Mouse (Mus musculus) spleen, postnatal 36 days (tissue): ENCODE results near the gene Pih1d1.

ENCODE experiments used
- DNase-seq, 2 experiments: peaks; one replicate each; pipeline ENCODE4 v3.0.0; 2022; ENCODE audit warnings: low spot score in 2 of 2, mixed read lengths in 1 of 2

Pih1d1 gene

GRCm38 (mm10) chr7:45126844-45127699, 27.0 kb upstream of the Pih1d1 start:
- no peak for DNase-seq

DNA sequence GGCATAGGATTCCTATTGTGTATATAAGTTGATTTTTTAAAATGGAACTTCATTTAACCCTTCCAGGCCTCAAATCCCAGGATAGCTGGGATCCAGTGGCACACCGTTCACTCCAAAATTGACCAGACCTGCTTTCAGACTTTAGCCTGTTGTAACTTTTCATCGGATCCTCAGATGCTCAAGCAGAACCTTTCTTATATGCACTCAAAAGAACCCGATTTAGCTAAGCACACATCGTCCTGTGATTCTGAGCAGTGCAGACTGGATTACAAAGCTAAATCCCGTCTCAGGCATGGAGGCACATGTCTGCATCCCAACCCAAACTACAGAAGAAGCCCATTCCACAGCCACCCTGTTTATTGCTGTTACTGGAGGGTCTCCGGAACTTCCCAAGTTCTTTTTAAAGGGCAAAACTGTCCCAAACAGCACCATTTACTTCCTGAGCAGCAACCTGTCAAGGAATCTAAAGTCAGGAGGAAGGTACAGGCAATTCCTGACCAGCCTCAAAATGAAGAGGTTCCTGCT, 26.3 kb upstream of the Pih1d1 start:
- no peak for DNase-seq

GRCm38 (mm10) chr7:45128624-45129246, 25.4 kb upstream of the Pih1d1 start, which contains the start of gene Rpl13a:
TSS of gene Rpl13a (minus strand) at chr7:45128761.
- peak; percentile 99 for DNase-seq

- no peak for DNase-seq
These were observed 24.8 kb upstream of the Pih1d1 start for GRCm38 (mm10) chr7:45129318-45129717.

- DNase-seq: no peak
These were observed 24.2 kb upstream of the Pih1d1 start for GRCm38 (mm10) chr7:45129776-45130512.

DNA sequence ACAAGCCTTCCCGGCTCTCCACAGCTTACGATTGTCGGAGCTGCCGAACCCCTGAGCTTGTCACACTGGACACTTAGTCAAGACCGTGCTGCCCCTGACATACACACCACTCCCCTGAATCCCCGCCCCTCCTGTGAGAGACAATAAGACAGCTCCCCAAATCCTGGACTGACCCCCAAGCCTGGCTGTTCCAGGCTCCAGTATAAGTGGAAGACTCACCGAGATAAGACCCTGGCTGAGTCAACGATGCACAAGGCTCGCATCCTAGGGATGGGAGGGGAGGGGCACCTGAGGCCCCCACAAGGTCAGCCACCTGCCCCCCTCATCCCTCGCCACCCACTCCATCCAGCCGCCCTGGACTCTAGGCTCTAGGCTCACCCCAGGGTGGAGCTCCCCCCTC, 22.3 kb upstream of the Pih1d1 start:
- DNase-seq: no peak

DNA sequence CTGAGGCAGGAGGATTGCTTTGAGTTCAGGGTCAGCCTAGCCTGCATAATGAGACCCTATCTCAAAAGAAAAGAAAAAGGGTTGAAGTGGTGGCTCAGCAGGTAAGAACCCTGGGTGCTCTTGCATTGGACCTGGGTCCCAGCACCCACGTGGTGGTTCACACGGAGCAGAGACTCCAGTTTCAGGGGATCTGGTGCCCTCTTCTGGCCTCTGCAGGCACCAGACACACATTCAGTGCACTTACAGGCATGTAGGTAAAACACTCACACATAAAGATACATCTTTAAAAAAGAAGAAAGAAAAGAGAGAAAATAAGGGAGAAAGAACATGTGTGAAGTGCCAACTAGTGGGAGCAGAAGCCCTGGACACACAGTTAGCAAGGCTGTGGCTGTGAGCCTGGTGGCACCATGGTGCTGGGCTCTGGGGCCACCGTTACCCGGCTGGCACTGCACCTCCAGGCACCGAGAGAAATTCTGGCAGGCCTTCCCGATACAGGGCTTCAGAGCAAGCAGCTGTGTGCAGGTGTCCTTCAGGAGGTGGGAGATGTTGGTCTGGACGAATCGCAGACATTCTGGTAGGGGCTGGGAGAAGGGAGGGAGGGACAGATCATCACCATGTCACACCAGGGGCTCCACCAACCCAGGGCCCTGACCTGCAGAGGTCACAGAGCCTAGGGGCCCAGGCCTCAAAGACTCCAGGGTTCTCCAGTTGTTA, 20.5 kb upstream of the Pih1d1 start:
- DNase-seq: no peak

DNA sequence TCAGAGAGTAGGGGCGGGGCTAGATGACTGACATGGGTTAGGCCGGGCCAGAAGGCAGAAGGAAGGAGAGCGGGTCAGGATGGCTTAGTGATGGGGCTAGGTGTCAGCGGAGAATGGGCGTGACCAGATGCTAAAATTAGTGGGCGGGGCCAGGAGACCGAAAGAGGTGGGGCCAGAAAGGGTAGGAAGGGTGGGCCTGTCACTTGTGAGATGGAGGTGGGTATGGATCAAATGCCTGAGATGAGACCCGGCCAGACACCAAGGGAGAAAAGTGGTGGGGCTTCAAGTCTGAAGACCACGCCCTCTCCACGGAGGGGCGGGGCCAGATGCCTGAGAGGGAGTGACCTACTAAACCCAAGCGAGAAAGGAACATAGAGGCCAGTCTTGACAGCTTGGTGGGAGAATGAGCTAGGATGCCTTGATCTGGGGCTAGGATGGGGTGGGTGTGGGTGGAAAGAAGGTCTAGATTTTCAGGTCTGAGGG, 19.5 kb upstream of the Pih1d1 start:
- peak in 1 of 2 experiments; percentile 63 for DNase-seq

- no peak for DNase-seq
These were observed 18.7 kb upstream of the Pih1d1 start for GRCm38 (mm10) chr7:45135370-45135769.

DNA sequence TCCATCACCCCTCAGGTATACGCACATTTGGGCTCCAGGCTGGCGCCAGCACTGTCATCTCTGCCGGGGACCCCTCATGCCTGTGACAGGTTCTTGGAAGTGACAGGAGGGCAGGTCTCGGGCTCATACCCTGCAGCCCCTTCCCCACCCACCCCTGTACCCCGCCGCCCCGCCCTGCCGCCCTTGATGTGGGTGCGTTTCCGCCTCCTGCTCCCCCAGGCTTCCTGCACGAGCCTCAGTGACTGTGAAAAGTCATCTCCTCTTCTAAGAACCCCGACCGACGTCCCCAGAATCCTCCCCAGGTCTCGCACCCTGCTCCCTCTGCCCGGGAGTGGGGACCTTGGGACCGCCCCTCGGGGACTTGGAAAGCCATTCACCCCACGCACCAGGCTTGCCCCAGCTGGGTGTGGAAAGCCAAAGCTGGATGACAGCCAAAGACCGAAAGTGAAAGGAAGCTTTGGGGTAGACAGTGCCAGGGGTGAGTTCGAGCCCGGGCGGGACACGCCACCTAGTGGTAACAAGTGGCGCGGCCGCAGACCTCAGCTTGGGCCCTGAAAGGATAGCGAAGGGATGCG, 18.0 kb upstream of the Pih1d1 start, which contains the start of the genes Gm45713 and Flt3l:
Gene Gm45713, minus strand, starts transcription at position 239 of the 575 bp plus-strand sequence.
Gene Flt3l, minus strand, starts transcription at position 440 of the 575 bp plus-strand sequence.
- DNase-seq: peak; percentile 87 to 90

- DNase-seq: no peak
These were observed 16.7 kb upstream of the Pih1d1 start for GRCm38 (mm10) chr7:45137171-45138006.

DNA sequence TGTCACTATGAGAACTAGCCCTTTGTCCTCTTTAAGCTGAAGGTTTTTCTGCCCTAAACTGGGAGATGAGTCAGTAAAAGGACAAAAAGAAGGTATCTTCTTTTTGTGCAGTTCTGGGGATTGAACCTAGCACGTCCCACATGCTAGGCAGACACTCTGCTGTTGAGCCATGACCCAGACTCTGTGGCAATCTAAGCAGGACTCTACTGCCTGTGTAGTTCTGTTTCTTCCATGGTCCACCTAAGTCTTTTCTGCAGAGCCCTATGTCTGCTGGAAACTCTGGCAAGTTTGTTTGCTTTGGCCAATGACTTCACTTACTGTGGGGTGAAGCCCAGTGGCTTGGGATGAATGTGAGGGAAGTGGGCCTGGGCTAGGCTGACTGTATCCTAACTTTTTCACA, 15.7 kb upstream of the Pih1d1 start:
- no peak for DNase-seq

- DNase-seq: no peak
These were observed 14.0 kb upstream of the Pih1d1 start for GRCm38 (mm10) chr7:45139904-45140723.

- DNase-seq: no peak
These were observed 12.8 kb upstream of the Pih1d1 start for GRCm38 (mm10) chr7:45141319-45141718.

DNA sequence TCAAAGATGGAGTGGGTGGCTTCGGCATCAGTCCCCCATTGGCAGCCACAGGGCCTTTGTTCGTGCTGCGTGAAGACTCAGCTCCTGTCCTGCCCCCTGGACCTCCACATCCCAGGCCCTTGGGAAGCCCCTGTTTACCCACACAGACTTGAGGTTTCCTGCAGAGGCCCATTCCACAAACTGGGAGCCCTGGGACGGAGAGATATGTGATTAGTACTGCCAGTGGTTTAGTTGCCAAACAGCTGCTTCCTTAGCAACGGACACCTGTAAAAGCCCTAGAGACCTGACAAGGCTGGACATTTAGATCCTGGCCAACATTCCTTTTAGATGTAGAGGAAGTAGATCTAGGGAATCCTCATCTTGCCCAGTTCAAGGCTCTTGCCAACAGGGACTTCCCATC, 12.2 kb upstream of the Pih1d1 start:
- DNase-seq: no peak

DNA sequence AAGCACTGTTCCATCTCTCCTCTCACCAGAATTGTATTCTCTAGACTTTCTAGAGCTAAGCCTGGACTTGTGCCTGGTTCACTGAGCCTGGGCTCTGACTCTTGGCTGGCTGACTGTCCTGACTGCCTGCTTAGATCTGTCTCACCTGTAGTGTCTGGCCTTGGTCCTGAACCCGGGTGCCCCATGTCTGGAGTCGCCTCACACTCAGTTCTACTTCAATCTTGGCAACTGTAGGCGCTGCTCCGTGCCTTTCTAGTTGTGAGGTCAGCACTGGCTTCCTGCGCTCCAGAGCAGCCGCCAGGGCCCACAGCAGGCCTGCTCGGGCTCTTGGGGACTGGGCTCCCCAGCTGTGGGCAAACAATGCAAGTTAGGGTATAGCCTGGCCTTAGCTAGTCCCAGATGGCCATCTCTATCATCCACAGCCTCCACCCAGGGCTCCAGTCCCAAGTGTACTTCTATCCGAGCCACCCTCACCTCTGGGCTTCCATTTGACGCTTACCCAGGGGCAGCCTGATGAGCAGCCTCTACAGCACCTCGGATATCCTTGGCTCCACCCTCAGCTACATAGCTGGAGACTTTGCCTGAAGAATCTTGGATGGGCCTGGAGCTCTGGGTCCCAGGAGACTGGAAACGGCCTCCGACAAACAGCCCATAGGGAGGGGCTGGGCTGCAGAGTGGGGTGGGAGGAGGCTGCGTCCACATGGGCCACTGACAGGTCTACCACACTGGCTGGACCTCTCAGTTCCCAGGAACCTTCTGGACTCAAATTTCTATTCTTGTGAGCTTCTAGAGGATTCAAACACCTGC, 9.5 kb upstream of the Pih1d1 start:
- no peak for DNase-seq

DNA sequence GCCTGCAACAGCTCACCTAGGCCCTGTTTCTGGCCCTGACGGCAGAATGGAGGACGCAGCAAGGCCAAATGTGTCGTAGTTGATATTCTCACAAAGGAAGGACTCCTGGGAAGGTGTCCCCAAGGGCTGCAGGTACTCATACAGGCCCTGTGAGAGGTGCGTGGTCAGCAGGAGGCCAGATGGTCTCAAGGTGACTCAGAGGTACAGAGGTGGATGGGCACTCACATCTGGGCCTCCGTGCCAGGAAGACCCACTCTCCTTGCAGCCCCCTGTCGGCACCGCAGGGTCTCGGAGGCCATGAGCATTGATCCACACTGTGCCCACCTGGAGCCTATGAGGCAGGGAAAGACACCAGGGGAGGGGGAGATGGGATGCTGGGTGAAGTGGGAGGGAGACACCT, 8.6 kb upstream of the Pih1d1 start:
- no peak for DNase-seq

DNA sequence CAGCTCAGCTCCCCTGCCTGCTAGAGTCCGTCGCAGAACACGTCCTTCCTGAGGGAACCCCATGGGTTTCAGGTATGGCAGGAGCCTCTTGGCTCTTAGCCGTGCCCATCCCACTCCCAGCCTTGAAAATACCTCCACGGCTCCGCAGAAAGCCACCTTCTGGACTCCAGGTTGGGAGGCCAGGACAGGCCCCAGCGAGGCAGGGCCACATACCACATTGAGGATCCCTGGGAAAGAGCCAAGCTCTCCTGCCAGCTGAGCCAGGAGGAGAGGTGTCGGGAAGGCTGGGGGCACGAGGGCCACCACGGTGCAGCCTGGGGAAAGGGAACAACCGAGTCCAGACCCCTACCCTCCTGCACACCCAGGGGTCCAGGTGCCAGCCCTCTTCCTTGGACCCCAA, 6.8 kb upstream of the Pih1d1 start:
- no peak for DNase-seq
